Mouse (Mus musculus) thymus, adult 2 months (tissue): ENCODE data around the gene Ints13. TPM values are rescaled to one million over a fixed set of nuclear protein-coding genes. Genes with fewer than 3 reads are reported as not detected.

Experiments used
- DNase-seq: peaks from one replicate; pipeline ENCODE4 v3.0.0; 2021
- H3K27ac ChIP-seq: fragments of 200-500 bp; 2 replicates; pipeline ENCODE4 v1.5.1; 2012; ENCODE audit warnings: low read length, control low read depth; ENCODE audit not compliant: control insufficient read depth, insufficient read depth
- H3K27me3 ChIP-seq: fragments of 200-500 bp; 2 replicates; pipeline ENCODE4 v1.6.1; 2012; ENCODE audit warnings: mild to moderate bottlenecking, low read length, moderate library complexity, mixed read lengths; ENCODE audit not compliant: control insufficient read depth, insufficient read depth
- H3K36me3 ChIP-seq: fragments of 200-500 bp; 2 replicates; pipeline ENCODE4 v1.6.1; 2012; ENCODE audit warnings: mild to moderate bottlenecking, low read length, moderate library complexity; ENCODE audit not compliant: control insufficient read depth, insufficient read depth
- H3K4me1 ChIP-seq: fragments of 200-500 bp; replicated peaks from 2 replicates; pipeline ENCODE4 v1.6.1; 2012; ENCODE audit warnings: low read length; ENCODE audit not compliant: control insufficient read depth, insufficient read depth
- H3K4me3 ChIP-seq: fragments of 200-500 bp; 2 replicates; pipeline ENCODE4 v1.5.1; 2012; ENCODE audit warnings: mild to moderate bottlenecking, low read length, control low read depth, moderate library complexity; ENCODE audit not compliant: control insufficient read depth, insufficient read depth
- CTCF ChIP-seq: fragments of 200-500 bp; IDR thresholded peaks from 2 replicates; pipeline ENCODE4 v1.5.1; 2012; ENCODE audit warnings: mild to moderate bottlenecking, control low read depth, low read length, moderate library complexity, borderline replicate concordance; ENCODE audit not compliant: control insufficient read depth, poor library complexity, insufficient read depth; ENCODE audit errors: extremely low read depth
- POLR2A ChIP-seq: fragments of 200-500 bp; IDR thresholded peaks from 2 replicates; pipeline ENCODE4 v1.6.1; 2012; ENCODE audit warnings: mild to moderate bottlenecking, low read length, control low read depth, moderate library complexity; ENCODE audit not compliant: control insufficient read depth, poor library complexity, insufficient read depth; ENCODE audit errors: extremely low read depth
- WGBS: fragments of 180-500 bp; shearing (Covaris S2); methylation state at CpG from one replicate; pipeline ENCODE4 v1.1.7; 2018; 5-methylcytosine and 5-hydroxymethylcytosine counted together
- polyA plus RNA-seq: library from polyadenylated mRNA; depleted of rRNA; stranded (reverse); fragments of >200 nt; gene quantifications from 2 replicates; pipeline ENCODE4 v1.2.3, GENCODE M21; 2012; rRNA removed

Gene Ints13
- polyA plus RNA-seq, result 37.3 and 44.0 TPM in 2 replicates

DNA sequence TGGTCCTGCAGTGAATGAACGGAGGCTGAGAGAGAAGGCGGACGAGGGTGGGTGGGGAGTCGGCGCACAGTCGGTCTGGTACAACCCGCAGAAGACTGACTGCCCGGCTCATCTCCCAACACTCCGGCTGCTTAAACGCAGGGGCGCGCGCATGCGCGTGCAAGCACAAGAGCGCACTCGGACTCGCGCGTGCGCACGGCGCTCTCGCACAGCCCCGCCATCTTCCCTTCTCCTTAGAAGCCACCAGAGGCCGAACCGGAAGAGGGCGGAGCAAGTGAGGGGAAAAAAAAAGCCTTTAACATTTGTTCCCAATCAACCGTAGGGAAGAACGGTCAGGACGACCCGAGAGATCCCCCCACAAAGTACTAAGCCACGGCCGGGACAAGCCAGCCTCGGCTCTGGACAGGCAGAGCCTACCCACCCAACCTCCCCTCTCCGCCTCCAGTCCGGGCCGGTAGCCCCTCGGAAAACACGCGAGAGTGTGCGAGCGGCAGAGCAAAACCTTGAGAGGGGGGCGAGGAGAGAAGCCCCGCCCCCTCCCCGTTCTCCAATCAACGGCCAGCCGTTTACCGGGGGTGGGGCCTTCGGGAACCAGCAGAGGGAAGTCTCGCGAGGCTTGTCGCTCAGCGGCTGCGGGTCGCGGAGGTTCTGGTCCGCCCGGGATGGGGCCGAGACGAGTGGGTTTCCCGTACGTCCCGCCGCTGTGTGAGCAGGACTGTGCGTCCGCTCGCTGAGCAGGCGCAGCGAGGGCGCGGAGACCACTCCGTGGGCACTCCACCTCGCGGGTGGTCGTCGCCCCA is at the start of gene Ints13:
Gene Ints13, minus strand, starts transcription at position 526 of the 800 bp plus-strand sequence.
- peak; percentile 81 for TF ChIP-seq POLR2A
- TF ChIP-seq CTCF, result no peak; the same call in 1 of the 2 replicates
- under 1% methylated on average over 77 of the region's 77 CpGs for WGBS
- no peaks in the 10 kb centered on the region for H3K36me3 ChIP-seq
- H3K4me3 ChIP-seq, result peak within 1 kb of the TSS; percentile 88
- H3K4me1 ChIP-seq, result peaks cover 8% of the 10 kb centered on the region; the same call in 1 of the 2 replicates
- no peaks in the 10 kb centered on the region for H3K27me3 ChIP-seq
- peak within 1 kb of the TSS; percentile 87 for H3K27ac ChIP-seq
- peak; percentile 96 for DNase-seq

DNA sequence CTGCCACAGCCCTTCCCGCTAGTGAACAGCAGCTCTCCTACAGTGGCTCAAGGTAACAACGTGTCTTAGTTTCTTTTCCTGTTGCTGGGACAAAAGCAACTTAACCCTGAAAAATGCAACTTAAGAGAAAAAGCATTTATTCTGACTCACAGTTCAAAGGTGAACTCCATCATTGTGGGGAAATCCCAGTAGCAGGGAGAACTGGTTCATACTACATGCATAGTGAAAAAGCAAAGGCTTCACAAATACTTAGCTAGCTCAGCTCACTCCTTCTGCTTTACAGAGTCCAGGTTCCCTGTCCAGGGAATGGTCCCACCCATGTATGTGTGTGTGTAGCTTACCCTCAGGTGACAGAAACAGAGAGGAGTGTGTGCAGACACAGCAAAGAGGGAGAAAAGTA is 39.0 kb upstream of the Ints13 start:
- H3K4me3 ChIP-seq, result no peak overlapping the region
- no peaks in the 10 kb centered on the region for H3K36me3 ChIP-seq
- 95% methylated on average over 2 of the region's 2 CpGs for WGBS

DNA sequence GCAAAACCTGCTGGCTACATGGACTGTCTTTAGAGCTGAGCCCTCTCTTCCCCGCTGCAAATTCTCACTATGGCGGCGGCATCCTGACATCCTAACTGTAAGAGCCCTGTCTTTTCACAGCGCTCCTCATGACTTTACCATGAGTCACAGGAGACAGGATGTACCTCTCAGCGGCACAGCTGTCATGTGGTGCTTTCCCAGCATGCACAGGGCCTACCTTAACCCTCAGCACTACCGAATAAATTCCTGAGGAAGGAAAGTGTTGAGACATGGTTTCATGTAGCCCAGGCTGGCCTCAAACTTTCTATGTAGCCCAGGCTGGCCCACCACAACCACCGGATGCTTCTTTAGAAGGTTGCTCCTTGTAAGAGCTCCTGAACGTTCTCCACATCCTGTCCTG is 38.3 kb upstream of the Ints13 start:
- DNase-seq, result no peak
- no peaks in the 10 kb centered on the region for H3K36me3 ChIP-seq
- H3K4me1 ChIP-seq, result no peaks in the 10 kb centered on the region
- H3K27ac ChIP-seq, result no peak overlapping the region
- H3K4me3 ChIP-seq, result no peak overlapping the region
- H3K27me3 ChIP-seq, result no peaks in the 10 kb centered on the region
- WGBS, result 96% methylated on average over 8 of the region's 8 CpGs
- no peak for TF ChIP-seq CTCF
- TF ChIP-seq POLR2A, result no peak

More for the DNA sequence above, 39.0 kb upstream of the Ints13 start:
- no peak overlapping the region for H3K27ac ChIP-seq
- no peaks in the 10 kb centered on the region for H3K27me3 ChIP-seq
- no peak for DNase-seq
- TF ChIP-seq POLR2A, result no peak
- no peaks in the 10 kb centered on the region for H3K4me1 ChIP-seq

DNA sequence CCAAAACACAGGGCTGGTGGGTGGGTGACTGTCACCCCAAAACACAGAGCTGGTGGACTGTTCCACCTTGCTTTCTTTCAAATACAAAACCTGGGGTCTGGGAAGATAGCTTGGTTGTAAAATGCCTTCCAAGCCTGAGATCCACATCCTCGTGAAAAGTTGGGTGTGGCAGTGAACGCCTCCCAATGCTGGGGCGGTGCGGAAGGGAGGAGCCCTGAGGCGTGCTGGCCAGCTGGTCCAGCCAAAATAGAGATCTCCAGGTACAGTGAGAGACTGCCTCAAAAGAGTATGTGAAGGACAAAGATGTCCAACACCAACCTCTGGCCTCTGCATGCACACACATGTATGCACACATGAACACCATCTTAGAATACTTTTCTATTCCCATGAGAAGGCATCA is 36.9 kb upstream of the Ints13 start:
- no peak for TF ChIP-seq POLR2A
- no peak for TF ChIP-seq CTCF
- H3K4me1 ChIP-seq, result no peaks in the 10 kb centered on the region
- H3K36me3 ChIP-seq, result no peaks in the 10 kb centered on the region
- WGBS, result 96% methylated on average over 5 of the region's 5 CpGs
- H3K27me3 ChIP-seq, result no peaks in the 10 kb centered on the region
- H3K4me3 ChIP-seq, result no peak overlapping the region
- no peak overlapping the region for H3K27ac ChIP-seq
- DNase-seq, result no peak

DNA sequence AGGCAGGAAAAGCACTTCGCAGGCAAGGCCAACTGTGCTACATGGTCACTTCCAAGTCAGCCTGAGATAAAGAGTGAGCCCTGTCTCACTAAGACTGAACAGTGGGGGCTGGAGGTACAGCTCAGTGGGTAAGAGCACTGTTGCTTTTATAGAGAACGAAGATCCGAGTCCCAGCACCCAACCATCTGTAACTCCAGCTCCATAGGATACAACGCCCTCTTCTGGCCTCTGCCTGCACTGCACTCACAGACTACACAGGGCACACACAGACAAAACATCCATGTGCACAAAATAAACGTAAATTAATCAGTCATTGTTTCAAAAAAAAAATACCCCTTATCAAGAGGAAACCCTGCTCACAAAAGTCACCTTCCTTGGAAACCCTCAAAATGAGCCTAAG is 36.3 kb upstream of the Ints13 start:
- H3K4me1 ChIP-seq, result no peaks in the 10 kb centered on the region
- WGBS, result 96% methylated on average over 5 of the region's 5 CpGs
- no peak overlapping the region for H3K4me3 ChIP-seq
- no peak for TF ChIP-seq CTCF
- TF ChIP-seq POLR2A, result no peak
- H3K27me3 ChIP-seq, result no peaks in the 10 kb centered on the region
- no peaks in the 10 kb centered on the region for H3K36me3 ChIP-seq
- DNase-seq, result no peak
- no peak overlapping the region for H3K27ac ChIP-seq

DNA sequence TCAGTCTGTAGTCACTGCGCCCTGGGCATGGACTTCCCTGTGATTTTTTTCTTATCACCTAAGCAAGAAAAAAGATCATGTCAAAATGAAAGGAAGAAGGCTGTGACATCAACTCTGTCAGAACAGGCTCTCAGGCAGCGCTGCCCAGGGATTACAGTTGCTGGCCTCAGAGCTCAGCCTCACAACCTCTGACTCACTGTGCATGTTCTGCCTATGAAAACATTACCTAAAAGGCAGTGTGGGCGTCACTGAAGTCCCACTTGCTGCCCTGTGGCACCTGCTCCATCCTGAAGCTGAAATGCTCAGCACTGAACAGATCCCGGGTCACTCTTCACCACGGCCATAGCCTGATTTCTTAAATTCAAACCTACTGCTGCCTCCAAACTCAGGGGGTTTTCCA is 35.1 kb upstream of the Ints13 start:
- TF ChIP-seq CTCF (no peak), POLR2A (no peak)
- Histone ChIP-seq H3K4me1 (no peaks in the 10 kb centered on the region), H3K4me3 (no peak overlapping the region), H3K27ac (no peak overlapping the region), H3K36me3 (no peaks in the 10 kb centered on the region), H3K27me3 (no peaks in the 10 kb centered on the region)
- no peak for DNase-seq
- 97% methylated on average over 5 of the region's 5 CpGs for WGBS

DNA sequence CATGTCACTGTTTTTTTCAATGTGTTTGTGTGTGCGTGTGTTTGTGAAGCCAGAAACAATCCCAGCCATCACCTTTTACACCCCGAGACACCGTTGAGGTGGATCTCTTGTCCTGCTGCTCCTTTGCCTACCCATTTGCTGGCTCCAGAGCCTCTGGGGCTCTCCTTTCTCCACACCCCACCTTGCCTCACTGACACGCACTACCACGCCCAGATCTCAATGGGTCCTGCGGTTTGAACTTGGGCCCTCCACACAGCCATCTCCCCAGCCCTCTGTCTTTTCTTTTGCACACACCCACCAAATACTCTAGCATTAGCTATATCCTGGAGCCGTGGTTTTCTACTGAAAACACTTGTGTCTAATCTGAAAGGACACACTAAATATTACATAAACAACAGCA is 34.3 kb upstream of the Ints13 start:
- H3K27me3 ChIP-seq, result no peaks in the 10 kb centered on the region
- 96% methylated on average over 7 of the region's 7 CpGs for WGBS
- no peaks in the 10 kb centered on the region for H3K36me3 ChIP-seq
- no peak overlapping the region for H3K27ac ChIP-seq
- H3K4me3 ChIP-seq, result no peak overlapping the region
- no peak for DNase-seq
- no peaks in the 10 kb centered on the region for H3K4me1 ChIP-seq
- no peak for TF ChIP-seq POLR2A
- TF ChIP-seq CTCF, result no peak
